Mouse (Mus musculus): ENCODE data around the gene Pcgf2. TPM values are rescaled to one million over a fixed set of nuclear protein-coding genes. Genes with fewer than 3 reads are reported as not detected.
"Not testable (repeated sequence)": the region's sequence is repeated elsewhere in the genome, so short reads cannot be mapped to it uniquely, and the experiment has no call there.

Pcgf2 gene
- polyA plus RNA-seq, 1 experiment from 2014 or later = 21.1 TPM

DNA sequence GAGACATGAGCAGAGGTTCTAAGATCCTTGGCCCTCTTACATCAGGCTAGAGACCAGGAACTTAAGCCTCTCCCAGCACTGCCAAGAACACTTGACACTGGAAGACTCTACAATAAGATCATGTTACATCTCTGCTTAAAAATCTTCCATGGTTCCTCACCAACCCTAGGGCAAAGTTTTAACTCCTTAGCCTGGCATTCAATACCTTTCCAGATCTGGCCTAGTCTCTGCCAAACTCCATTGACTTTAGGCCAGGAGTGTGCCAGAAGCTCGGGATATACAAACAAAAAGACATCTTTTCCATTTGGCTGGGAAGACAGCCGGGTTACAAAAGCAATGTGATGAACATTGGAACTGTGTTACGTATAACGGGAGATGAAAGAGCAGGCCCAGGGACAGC, 37.3 kb upstream of the Pcgf2 start:
- no peak overlapping the region for H3K27ac ChIP-seq
- 87% methylated on average over 4 of the region's 4 CpGs for WGBS
- H3K36me3 ChIP-seq = no peaks in the 10 kb centered on the region; the same call in 1 of the 2 replicates
- H3K4me2 ChIP-seq (replicated peaks) = no peak overlapping the region
- H3K9ac ChIP-seq = no peak overlapping the region
- H3K27me3 ChIP-seq (replicated peaks) = no peaks in the 10 kb centered on the region
- no peaks in the 10 kb centered on the region for H3K9me3 ChIP-seq
- H3K4me3 ChIP-seq = no peak overlapping the region
- no peak for ATAC-seq (ENCODE audit: low FRiP score, low read depth)
- peaks cover 6% of the 10 kb centered on the region for H3K4me1 ChIP-seq

DNA sequence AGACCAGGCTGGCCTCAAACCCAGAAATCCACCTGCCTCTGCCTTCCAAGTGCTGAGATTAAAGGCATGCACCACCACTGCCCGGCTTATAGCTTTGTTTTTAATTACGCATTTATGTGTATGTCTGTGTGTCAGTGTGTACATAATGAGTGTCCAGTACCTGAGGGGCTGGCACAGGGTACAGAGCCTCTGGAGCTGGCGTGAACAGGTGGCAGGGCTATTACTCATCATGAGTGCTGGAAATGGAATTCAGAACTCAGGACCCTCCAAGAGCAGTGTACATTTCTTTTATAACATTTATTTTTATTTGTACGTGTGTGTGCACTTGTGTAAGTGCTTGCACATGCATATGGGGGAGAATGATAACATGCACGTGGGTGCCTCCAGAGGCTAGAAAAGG, 36.3 kb upstream of the Pcgf2 start:
- H3K4me2 ChIP-seq (replicated peaks) = no peak overlapping the region
- H3K36me3 ChIP-seq = peaks cover 9% of the 10 kb centered on the region
- no peak for ATAC-seq (ENCODE audit: low FRiP score, low read depth)
- H3K4me1 ChIP-seq = no peaks in the 10 kb centered on the region
- 91% methylated on average over 5 of the region's 5 CpGs for WGBS
- no peak overlapping the region for H3K4me3 ChIP-seq
- H3K27me3 ChIP-seq (replicated peaks) = no peaks in the 10 kb centered on the region
- H3K27ac ChIP-seq = no peak overlapping the region
- no peak overlapping the region for H3K9ac ChIP-seq
- no peaks in the 10 kb centered on the region for H3K9me3 ChIP-seq

GRCm38 (mm10) chr11:97734810-97735209, 34.5 kb upstream of the Pcgf2 start:
- not testable (repeated sequence) for H3K9me3 ChIP-seq; H3K9ac ChIP-seq; H3K4me2 ChIP-seq (replicated peaks); H3K27me3 ChIP-seq (replicated peaks); H3K27ac ChIP-seq; ATAC-seq (ENCODE audit: low FRiP score, low read depth); H3K4me3 ChIP-seq; H3K4me1 ChIP-seq
- H3K36me3 ChIP-seq = peaks cover 20% of the 10 kb centered on the region
- WGBS = 89% methylated on average over 5 of the region's 5 CpGs

DNA sequence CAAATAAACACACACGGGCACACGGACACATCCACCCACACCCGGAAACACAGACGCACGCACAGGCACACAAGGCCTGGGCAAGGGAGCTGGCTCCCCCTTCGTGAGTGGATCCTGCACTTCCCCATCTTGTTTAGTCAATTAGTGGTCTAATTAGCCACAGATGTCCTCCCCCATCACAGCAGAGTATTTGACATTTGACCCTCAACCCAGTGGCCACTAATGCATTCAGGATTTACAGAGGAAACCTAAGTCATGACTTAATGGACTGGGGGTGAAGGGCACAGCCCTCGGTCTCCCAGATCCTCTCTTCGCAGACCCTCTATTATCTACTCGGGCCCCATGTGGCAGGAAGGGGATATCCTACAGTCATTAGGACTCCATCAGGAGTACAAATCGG, 33.4 kb upstream of the Pcgf2 start:
- H3K4me2 ChIP-seq (replicated peaks) = no peak overlapping the region
- no peak overlapping the region for H3K9ac ChIP-seq
- no peak overlapping the region for H3K27ac ChIP-seq
- H3K9me3 ChIP-seq = no peaks in the 10 kb centered on the region
- no peak overlapping the region for H3K4me3 ChIP-seq
- no peaks in the 10 kb centered on the region for H3K4me1 ChIP-seq
- ATAC-seq (ENCODE audit: low FRiP score, low read depth) = no peak
- WGBS = 53% methylated on average over 10 of the region's 10 CpGs
- H3K36me3 ChIP-seq = peaks cover 31% of the 10 kb centered on the region
- no peaks in the 10 kb centered on the region for H3K27me3 ChIP-seq (replicated peaks)

DNA sequence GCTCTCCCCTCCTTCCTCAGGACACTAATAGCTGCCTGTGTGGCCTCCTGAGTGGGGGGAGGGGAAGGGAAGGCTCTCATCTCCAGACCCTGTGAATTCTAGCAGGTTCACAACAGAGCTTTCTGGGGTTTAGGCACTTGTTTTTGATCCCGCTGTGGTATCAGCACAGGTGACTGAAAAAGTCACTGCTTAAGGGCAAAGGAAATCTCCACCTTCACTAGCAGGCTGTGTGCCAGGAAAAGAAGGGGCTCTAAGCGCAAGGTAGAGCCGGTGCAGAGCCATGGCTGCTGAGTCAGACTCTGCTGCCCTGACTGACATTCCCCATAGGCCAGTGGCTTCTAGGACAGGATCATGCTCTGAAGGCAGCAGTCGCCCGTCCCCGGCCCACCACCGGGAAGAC, 28.4 kb upstream of the Pcgf2 start:
- H3K9me3 ChIP-seq = no peaks in the 10 kb centered on the region
- H3K4me2 ChIP-seq (replicated peaks) = no peak overlapping the region
- H3K4me3 ChIP-seq = no peak overlapping the region
- no peaks in the 10 kb centered on the region for H3K27me3 ChIP-seq (replicated peaks)
- ATAC-seq (ENCODE audit: low FRiP score, low read depth) = no peak
- H3K36me3 ChIP-seq = peaks cover 80% of the 10 kb centered on the region
- H3K27ac ChIP-seq = no peak overlapping the region
- WGBS = 86% methylated on average over 7 of the region's 7 CpGs
- H3K4me1 ChIP-seq = no peaks in the 10 kb centered on the region
- no peak overlapping the region for H3K9ac ChIP-seq

DNA sequence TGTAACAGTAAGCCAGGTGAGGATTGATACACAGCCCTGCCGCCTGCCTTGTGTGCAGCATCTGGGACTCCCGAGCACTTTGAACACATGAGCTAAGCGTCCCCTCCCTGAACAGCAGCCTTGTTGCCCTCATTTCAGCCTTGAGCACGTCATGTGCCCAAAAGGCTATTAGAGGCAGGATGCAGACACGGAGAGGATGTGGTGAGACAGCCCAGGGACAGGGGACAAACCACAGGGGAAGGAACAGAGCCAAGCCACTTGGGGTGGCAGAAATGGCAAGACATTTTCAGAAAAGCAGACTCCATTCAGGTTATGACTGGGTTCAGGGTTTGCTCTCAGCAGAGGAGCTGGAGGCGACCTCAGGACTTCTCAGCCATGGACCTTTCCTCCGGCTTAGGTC, 28.0 kb upstream of the Pcgf2 start:
- Histone ChIP-seq H3K4me3 (no peak overlapping the region), H3K27me3 (replicated peaks) (no peaks in the 10 kb centered on the region), H3K36me3 (peaks cover 84% of the 10 kb centered on the region), H3K4me2 (replicated peaks) (no peak overlapping the region), H3K9ac (no peak overlapping the region), H3K9me3 (no peaks in the 10 kb centered on the region), H3K4me1 (no peaks in the 10 kb centered on the region), H3K27ac (no peak overlapping the region)
- ATAC-seq (ENCODE audit: low FRiP score, low read depth) = no peak
- WGBS = 79% methylated on average over 7 of the region's 7 CpGs

- ATAC-seq (ENCODE audit: low FRiP score, low read depth) = no peak
- Histone ChIP-seq H3K27ac (no peak overlapping the region), H3K27me3 (replicated peaks) (no peaks in the 10 kb centered on the region), H3K4me1 (no peaks in the 10 kb centered on the region), H3K9ac (no peak overlapping the region), H3K9me3 (peaks cover 6% of the 10 kb centered on the region; the same call in 1 of the 2 replicates), H3K36me3 (peaks cover 95% of the 10 kb centered on the region), H3K4me3 (no peak overlapping the region), H3K4me2 (replicated peaks) (no peak overlapping the region)
- 88% methylated on average over 7 of the region's 7 CpGs for WGBS
Measured at GRCm38 (mm10) chr11:97723709-97724108, 23.4 kb upstream of the Pcgf2 start.

GRCm38 (mm10) chr11:97721338-97721737, 21.0 kb upstream of the Pcgf2 start:
- Histone ChIP-seq H3K4me3 (no peak overlapping the region), H3K4me1 (no peaks in the 10 kb centered on the region), H3K36me3 (peaks cover 93% of the 10 kb centered on the region), H3K27me3 (replicated peaks) (no peaks in the 10 kb centered on the region), H3K9ac (no peak overlapping the region), H3K9me3 (peaks cover 6% of the 10 kb centered on the region; the same call in 1 of the 2 replicates), H3K4me2 (replicated peaks) (no peak overlapping the region), H3K27ac (no peak overlapping the region)
- no peak for ATAC-seq (ENCODE audit: low FRiP score, low read depth)
- WGBS = 94% methylated on average over 4 of the region's 4 CpGs

DNA sequence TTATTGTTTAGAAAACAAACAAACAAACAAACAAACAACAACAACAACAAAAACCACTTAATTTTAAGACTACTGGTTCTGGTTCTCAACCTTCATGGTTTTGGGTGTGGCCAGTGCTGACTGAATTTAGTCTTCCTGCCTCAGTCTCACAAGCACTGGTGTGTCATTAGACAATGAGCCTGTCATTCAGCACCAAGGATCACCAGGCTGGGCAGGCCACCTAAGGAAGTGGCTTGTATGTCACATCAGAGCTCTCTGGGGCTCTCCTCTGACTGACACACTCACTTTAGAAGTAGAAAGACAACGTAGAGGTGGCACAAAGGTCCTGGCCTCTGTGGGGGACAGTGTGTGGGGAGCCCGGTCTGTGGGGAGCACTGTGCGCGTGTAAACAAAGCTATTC, 18.7 kb upstream of the Pcgf2 start:
- H3K4me2 ChIP-seq (replicated peaks) = no peak overlapping the region
- 92% methylated on average over 4 of the region's 4 CpGs for WGBS
- no peak overlapping the region for H3K9ac ChIP-seq
- H3K9me3 ChIP-seq = peaks cover 6% of the 10 kb centered on the region; the same call in 1 of the 2 replicates
- H3K36me3 ChIP-seq = peaks cover 86% of the 10 kb centered on the region
- ATAC-seq (ENCODE audit: low FRiP score, low read depth) = no peak
- no peak overlapping the region for H3K4me3 ChIP-seq
- H3K4me1 ChIP-seq = no peaks in the 10 kb centered on the region
- H3K27me3 ChIP-seq (replicated peaks) = no peaks in the 10 kb centered on the region
- H3K27ac ChIP-seq = no peak overlapping the region

DNA sequence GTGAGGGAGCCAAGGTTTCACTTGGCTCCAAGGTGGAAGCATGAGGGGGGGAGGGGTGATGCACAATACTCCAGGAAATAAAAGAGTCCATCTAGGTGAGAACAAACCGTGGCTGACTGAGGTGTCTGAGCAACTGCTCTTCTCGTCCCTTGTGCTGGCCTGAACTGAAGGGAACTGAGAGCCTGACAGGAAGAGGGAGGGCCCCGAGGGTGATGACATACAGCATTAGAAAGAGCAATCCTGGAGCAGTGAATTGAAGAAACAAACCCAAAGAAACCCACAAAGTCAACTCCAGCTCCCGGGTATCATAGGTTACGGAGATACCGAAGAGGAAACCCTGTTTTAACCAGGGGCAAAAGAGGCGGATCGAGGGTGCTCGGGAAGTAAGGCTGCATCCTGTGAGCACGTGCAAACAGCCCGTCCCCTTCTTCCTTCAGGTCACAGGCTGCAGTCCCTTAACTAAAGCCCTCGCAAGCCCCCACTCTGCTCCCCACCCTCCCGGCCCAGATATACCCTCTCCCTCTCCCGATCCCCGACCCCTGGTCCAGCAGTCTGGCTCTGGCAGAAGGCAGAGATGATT, 18.1 kb upstream of the Pcgf2 start:
- Histone ChIP-seq H3K4me3 (no peak overlapping the region), H3K9ac (no peak overlapping the region), H3K36me3 (peaks cover 86% of the 10 kb centered on the region), H3K4me2 (replicated peaks) (no peak overlapping the region), H3K27me3 (replicated peaks) (no peaks in the 10 kb centered on the region), H3K27ac (no peak overlapping the region), H3K9me3 (peaks cover 6% of the 10 kb centered on the region; the same call in 1 of the 2 replicates), H3K4me1 (no peaks in the 10 kb centered on the region)
- no peak for ATAC-seq (ENCODE audit: low FRiP score, low read depth)
- WGBS = 85% methylated on average over 15 of the region's 15 CpGs

- H3K9ac ChIP-seq = no peak overlapping the region
- peaks cover 90% of the 10 kb centered on the region for H3K36me3 ChIP-seq
- no peak overlapping the region for H3K4me3 ChIP-seq
- WGBS = 89% methylated on average over 26 of the region's 26 CpGs
- H3K4me1 ChIP-seq = no peaks in the 10 kb centered on the region
- no peak for ATAC-seq (ENCODE audit: low FRiP score, low read depth)
- H3K4me2 ChIP-seq (replicated peaks) = no peak overlapping the region
- peaks cover 6% of the 10 kb centered on the region; the same call in 1 of the 2 replicates for H3K9me3 ChIP-seq
- H3K27ac ChIP-seq = no peak overlapping the region
- no peaks in the 10 kb centered on the region for H3K27me3 ChIP-seq (replicated peaks)
Measured at GRCm38 (mm10) chr11:97717369-97718280, 17.3 kb upstream of the Pcgf2 start.

DNA sequence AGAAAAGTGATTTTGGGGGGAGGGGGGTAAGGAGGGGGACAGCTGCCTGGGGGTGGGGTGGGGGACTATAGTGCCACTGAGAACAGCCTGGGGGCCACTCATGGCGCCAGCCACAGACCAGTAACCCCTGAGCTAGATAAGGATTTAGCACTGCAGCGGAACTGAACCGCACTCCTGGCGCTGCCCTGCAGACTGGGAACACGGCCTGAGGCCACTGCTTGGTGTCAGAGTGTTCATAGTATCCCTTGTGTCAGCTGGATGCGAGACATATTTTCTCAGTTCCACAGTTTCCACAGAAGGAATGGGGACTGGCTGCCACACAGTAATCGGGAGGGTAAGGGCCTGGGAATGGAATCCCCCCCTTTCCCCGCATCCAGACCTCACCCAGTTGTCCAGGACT, 15.7 kb upstream of the Pcgf2 start:
- ATAC-seq (ENCODE audit: low FRiP score, low read depth) = no peak
- H3K4me1 ChIP-seq = no peaks in the 10 kb centered on the region
- H3K27ac ChIP-seq = no peak overlapping the region
- 90% methylated on average over 8 of the region's 8 CpGs for WGBS
- H3K36me3 ChIP-seq = peaks cover 89% of the 10 kb centered on the region
- no peak overlapping the region for H3K4me3 ChIP-seq
- H3K27me3 ChIP-seq (replicated peaks) = no peaks in the 10 kb centered on the region
- no peak overlapping the region for H3K4me2 ChIP-seq (replicated peaks)
- H3K9ac ChIP-seq = no peak overlapping the region
- no peaks in the 10 kb centered on the region for H3K9me3 ChIP-seq
